Mouse (Mus musculus): ENCODE measurements around the gene Mettl7b. TPM values are rescaled to one million over a fixed set of nuclear protein-coding genes. Genes with fewer than 3 reads are reported as not detected.

Mettl7b gene
- total RNA-seq, 2 experiments from 2014 or later: 0.73 TPM; not detected in 1

- no peak for DNase-seq (ENCODE audit: low spot score in 2 of 2)
Observed at GRCm38 (mm10) chr10:128950208-128950887, 10.4 kb downstream of the Mettl7b start.

GRCm38 (mm10) chr10:128947496-128947895, 13.3 kb downstream of the Mettl7b start:
- no peak for DNase-seq (ENCODE audit: low spot score in 2 of 2)

- peak in 1 of 2 experiments; percentile 56 for DNase-seq (ENCODE audit: low spot score in 2 of 2)
Observed at GRCm38 (mm10) chr10:128945675-128946074, 15.1 kb downstream of the Mettl7b start.

- no peak for DNase-seq (ENCODE audit: low spot score in 2 of 2)
Observed at GRCm38 (mm10) chr10:128940475-128941061, 20.2 kb downstream of the Mettl7b start.

GRCm38 (mm10) chr10:128938974-128939373, 21.8 kb downstream of the Mettl7b start:
- DNase-seq (ENCODE audit: low spot score in 2 of 2): peak in 1 of 2 experiments; percentile 18

GRCm38 (mm10) chr10:128938457-128938856, 22.3 kb downstream of the Mettl7b start:
- DNase-seq (ENCODE audit: low spot score in 2 of 2): peak; percentile 69 to 88

GRCm38 (mm10) chr10:128937756-128938390, 22.9 kb downstream of the Mettl7b start:
- peak; percentile 61 to 77 for DNase-seq (ENCODE audit: low spot score in 2 of 2)

GRCm38 (mm10) chr10:128935826-128936440, 24.9 kb downstream of the Mettl7b start:
- DNase-seq (ENCODE audit: low spot score in 2 of 2): peak in 1 of 2 experiments; percentile 47

- DNase-seq (ENCODE audit: low spot score in 2 of 2): no peak
Observed at GRCm38 (mm10) chr10:128934997-128935787, 25.6 kb downstream of the Mettl7b start.

- DNase-seq (ENCODE audit: low spot score in 2 of 2): no peak
Observed at GRCm38 (mm10) chr10:128933976-128934721, 26.6 kb downstream of the Mettl7b start.

GRCm38 (mm10) chr10:128933574-128933973, 27.2 kb downstream of the Mettl7b start, which contains the start of gene Itga7:
TSS of gene Itga7 (plus strand) at chr10:128933818.
- no peak for DNase-seq (ENCODE audit: low spot score in 2 of 2)

GRCm38 (mm10) chr10:128931441-128931840, 29.3 kb downstream of the Mettl7b start:
- no peak for DNase-seq (ENCODE audit: low spot score in 2 of 2)

GRCm38 (mm10) chr10:128929638-128930378, 31.0 kb downstream of the Mettl7b start:
- peak in 1 of 2 experiments; percentile 32 for DNase-seq (ENCODE audit: low spot score in 2 of 2)

GRCm38 (mm10) chr10:128928356-128928755, 32.4 kb downstream of the Mettl7b start:
- peak in 1 of 2 experiments; percentile 17 for DNase-seq (ENCODE audit: low spot score in 2 of 2)

- no peak for DNase-seq (ENCODE audit: low spot score in 2 of 2)
Observed at GRCm38 (mm10) chr10:128923935-128924334, 36.9 kb downstream of the Mettl7b start, which contains the start of gene Bloc1s1. TSS of gene Bloc1s1 (minus strand) at chr10:128924035.

GRCm38 (mm10) chr10:128923013-128923691, 37.6 kb downstream of the Mettl7b start:
- DNase-seq (ENCODE audit: low spot score in 2 of 2): peak; percentile 86 to 94

GRCm38 (mm10) chr10:128922822-128923012, 38.1 kb downstream of the Mettl7b start, which contains the start of gene Rdh5:
TSS of gene Rdh5 (minus strand) at chr10:128922888.
- DNase-seq (ENCODE audit: low spot score in 2 of 2): no peak

GRCm38 (mm10) chr10:128921883-128922821, 38.6 kb downstream of the Mettl7b start:
- peak in 1 of 2 experiments; percentile 35 for DNase-seq (ENCODE audit: low spot score in 2 of 2)
